Mouse (Mus musculus): ENCODE measurements around the gene Vmp1. TPM values are rescaled to one million over a fixed set of nuclear protein-coding genes. Genes with fewer than 3 reads are reported as not detected.

Vmp1 gene
- total and polyA plus RNA-seq, 2 experiments from 2014 or later = 45.3 to 136 TPM

DNA sequence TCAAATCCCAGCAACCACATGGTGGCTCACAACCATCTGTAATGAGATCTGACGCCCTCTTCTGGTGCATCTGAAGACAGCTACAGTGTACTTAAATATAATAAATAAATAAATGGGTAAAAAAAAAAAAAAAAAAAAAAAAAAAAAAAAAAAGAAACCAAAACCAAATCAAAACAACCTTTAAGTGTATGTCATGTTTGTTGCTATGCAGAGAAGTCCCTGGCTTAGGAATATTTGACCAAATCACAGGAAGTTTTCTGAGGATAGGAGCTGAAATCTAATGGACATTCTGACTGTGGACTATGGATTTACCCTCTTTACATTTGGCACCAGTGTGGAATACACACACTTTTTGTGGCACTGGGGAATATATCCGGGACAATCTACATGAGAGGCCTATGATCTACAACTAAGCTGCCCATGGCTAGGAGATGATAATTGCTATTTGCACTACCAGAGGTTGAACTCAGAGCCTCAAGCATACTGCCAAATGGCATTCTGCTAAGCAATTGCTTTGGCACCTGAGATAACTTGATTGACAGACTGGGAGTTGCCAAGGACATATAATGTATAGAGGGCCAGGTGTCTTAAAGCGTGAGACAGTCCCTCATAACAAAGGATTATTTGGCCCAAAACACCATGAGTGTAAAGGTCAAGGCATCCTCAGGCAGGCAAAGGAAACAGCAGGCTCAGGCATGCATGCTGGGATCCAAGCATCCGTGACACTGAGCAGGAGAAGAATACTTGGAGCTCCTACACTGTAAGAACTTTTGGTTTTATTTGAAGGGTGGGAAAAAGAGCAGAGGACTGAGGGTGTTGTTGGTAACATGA is 84.0 kb downstream of the Vmp1 start:
- no peak overlapping the region for H3K4me2 ChIP-seq (ENCODE audit: low read depth, low read length, poor library complexity, severe bottlenecking)
- no peaks in the 10 kb centered on the region for H3K9me3 ChIP-seq (ENCODE audit: low read length)
- WGBS = 73% methylated on average over 4 of the region's 4 CpGs
- no peak overlapping the region for H3K27ac ChIP-seq (ENCODE audit: low read depth, low read length)
- TF ChIP-seq CTCF (IDR thresholded peaks at IDR 0.05) = no peak
- H3K27me3 ChIP-seq (ENCODE audit: insufficient read depth, low read length) = no peaks in the 10 kb centered on the region
- H3K9ac ChIP-seq (replicated peaks; ENCODE audit: low read length, poor library complexity, severe bottlenecking) = no peak overlapping the region
- ATAC-seq (ENCODE audit: low FRiP score) (no peak), DNase-seq (ENCODE audit: low spot score) (no peak)
- no peak overlapping the region for H3K4me3 ChIP-seq (ENCODE audit: low read depth, low read length)
- no peaks in the 10 kb centered on the region; the same call in 1 of the 2 replicates for H3K36me3 ChIP-seq (ENCODE audit: insufficient read depth, low read length)
- H3K4me1 ChIP-seq (ENCODE audit: insufficient read depth, low read length) = no peaks in the 10 kb centered on the region

DNA sequence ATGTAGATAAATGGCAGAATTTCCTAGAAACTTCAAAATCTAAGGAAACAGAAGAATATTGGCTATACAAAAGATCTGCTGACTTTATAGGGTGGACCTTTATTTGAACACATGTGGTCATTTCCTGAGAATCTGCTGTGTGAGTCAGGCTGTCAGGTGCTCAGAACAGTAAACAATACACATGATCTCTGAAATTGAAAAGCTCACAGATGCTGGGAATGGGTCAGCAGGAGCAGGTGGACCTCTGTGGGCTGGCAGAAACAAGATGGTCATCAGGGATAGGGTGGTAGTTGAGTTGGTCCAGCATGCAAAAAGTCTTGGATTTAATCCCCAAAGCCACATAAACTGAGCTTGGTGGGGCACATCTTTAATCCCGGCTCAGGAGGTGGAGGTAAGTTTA is 85.1 kb downstream of the Vmp1 start:
- WGBS = 70% methylated on average over 1 of the region's 1 CpGs
- H3K27ac ChIP-seq (ENCODE audit: low read depth, low read length) = no peak overlapping the region

DNA sequence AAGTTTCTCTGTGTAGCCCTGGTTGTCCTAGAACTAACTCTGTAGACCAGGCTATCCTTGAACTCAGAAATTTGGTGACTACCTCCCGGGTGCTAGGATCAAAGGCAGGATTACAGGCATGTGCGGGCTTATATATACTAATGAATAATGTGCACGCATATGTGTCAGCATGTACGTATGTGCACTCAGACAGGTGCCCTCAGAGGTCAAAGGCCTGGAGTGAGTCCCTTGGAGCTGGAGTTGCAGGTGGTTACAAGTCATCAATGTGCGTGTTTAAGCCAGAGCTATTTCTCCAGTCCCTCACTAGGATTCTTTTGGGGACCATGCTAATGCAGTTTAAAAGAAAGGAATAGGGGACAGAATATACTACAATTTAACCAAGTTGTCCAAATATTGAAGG is 85.5 kb downstream of the Vmp1 start:
- no peak overlapping the region for H3K27ac ChIP-seq (ENCODE audit: low read depth, low read length)
- ATAC-seq (ENCODE audit: low FRiP score) = no peak
- no peaks in the 10 kb centered on the region for H3K4me1 ChIP-seq (ENCODE audit: insufficient read depth, low read length)
- no peak overlapping the region for H3K4me2 ChIP-seq (ENCODE audit: low read depth, low read length, poor library complexity, severe bottlenecking)
- H3K36me3 ChIP-seq (ENCODE audit: insufficient read depth, low read length) = no peaks in the 10 kb centered on the region; the same call in 1 of the 2 replicates
- no peak for DNase-seq (ENCODE audit: low spot score)
- WGBS = 90% methylated on average over 5 of the region's 5 CpGs
- no peak overlapping the region for H3K9ac ChIP-seq (replicated peaks; ENCODE audit: low read length, poor library complexity, severe bottlenecking)
- no peaks in the 10 kb centered on the region for H3K9me3 ChIP-seq (ENCODE audit: low read length)
- no peaks in the 10 kb centered on the region for H3K27me3 ChIP-seq (ENCODE audit: insufficient read depth, low read length)
- no peak overlapping the region for H3K4me3 ChIP-seq (ENCODE audit: low read depth, low read length)
- no peak for TF ChIP-seq CTCF (IDR thresholded peaks at IDR 0.05)

More for the DNA sequence above, 85.1 kb downstream of the Vmp1 start:
- Histone ChIP-seq H3K9ac (replicated peaks; ENCODE audit: low read length, poor library complexity, severe bottlenecking) (no peak overlapping the region), H3K9me3 (ENCODE audit: low read length) (no peaks in the 10 kb centered on the region), H3K36me3 (ENCODE audit: insufficient read depth, low read length) (no peaks in the 10 kb centered on the region; the same call in 1 of the 2 replicates), H3K27me3 (ENCODE audit: insufficient read depth, low read length) (no peaks in the 10 kb centered on the region), H3K4me3 (ENCODE audit: low read depth, low read length) (no peak overlapping the region), H3K4me1 (ENCODE audit: insufficient read depth, low read length) (no peaks in the 10 kb centered on the region), H3K4me2 (ENCODE audit: low read depth, low read length, poor library complexity, severe bottlenecking) (no peak overlapping the region)
- no peak for TF ChIP-seq CTCF (IDR thresholded peaks at IDR 0.05)
- DNase-seq (ENCODE audit: low spot score) = no peak
- ATAC-seq (ENCODE audit: low FRiP score) = no peak

- Histone ChIP-seq H3K4me3 (ENCODE audit: low read depth, low read length) (no peak overlapping the region), H3K27me3 (ENCODE audit: insufficient read depth, low read length) (no peaks in the 10 kb centered on the region), H3K4me1 (ENCODE audit: insufficient read depth, low read length) (no peaks in the 10 kb centered on the region), H3K27ac (ENCODE audit: low read depth, low read length) (no peak overlapping the region), H3K9me3 (ENCODE audit: low read length) (no peaks in the 10 kb centered on the region), H3K4me2 (ENCODE audit: low read depth, low read length, poor library complexity, severe bottlenecking) (no peak overlapping the region), H3K36me3 (ENCODE audit: insufficient read depth, low read length) (no peaks in the 10 kb centered on the region), H3K9ac (replicated peaks; ENCODE audit: low read length, poor library complexity, severe bottlenecking) (no peak overlapping the region)
- no peak for ATAC-seq (ENCODE audit: low FRiP score)
- no peak for DNase-seq (ENCODE audit: low spot score)
- TF ChIP-seq CTCF (IDR thresholded peaks at IDR 0.05) = no peak
- WGBS = 93% methylated on average over 3 of the region's 3 CpGs
These were observed 86.7 kb downstream of the Vmp1 start for GRCm38 (mm10) chr11:86596976-86597375.

- ATAC-seq (ENCODE audit: low FRiP score) = no peak
- H3K9me3 ChIP-seq (ENCODE audit: low read length) = no peaks in the 10 kb centered on the region
- peak; percentile 42 for DNase-seq (ENCODE audit: low spot score)
- TF ChIP-seq CTCF (IDR thresholded peaks at IDR 0.05) = no peak
- H3K4me1 ChIP-seq (ENCODE audit: insufficient read depth, low read length) = no peaks in the 10 kb centered on the region
- H3K36me3 ChIP-seq (ENCODE audit: insufficient read depth, low read length) = no peaks in the 10 kb centered on the region
- H3K27me3 ChIP-seq (ENCODE audit: insufficient read depth, low read length) = no peaks in the 10 kb centered on the region
- H3K4me3 ChIP-seq (ENCODE audit: low read depth, low read length) = no peak overlapping the region
- no peak overlapping the region for H3K27ac ChIP-seq (ENCODE audit: low read depth, low read length)
- 90% methylated on average over 7 of the region's 7 CpGs for WGBS
- no peak overlapping the region for H3K4me2 ChIP-seq (ENCODE audit: low read depth, low read length, poor library complexity, severe bottlenecking)
- no peak overlapping the region for H3K9ac ChIP-seq (replicated peaks; ENCODE audit: low read length, poor library complexity, severe bottlenecking)
These were observed 87.3 kb downstream of the Vmp1 start for GRCm38 (mm10) chr11:86596187-86596960.

DNA sequence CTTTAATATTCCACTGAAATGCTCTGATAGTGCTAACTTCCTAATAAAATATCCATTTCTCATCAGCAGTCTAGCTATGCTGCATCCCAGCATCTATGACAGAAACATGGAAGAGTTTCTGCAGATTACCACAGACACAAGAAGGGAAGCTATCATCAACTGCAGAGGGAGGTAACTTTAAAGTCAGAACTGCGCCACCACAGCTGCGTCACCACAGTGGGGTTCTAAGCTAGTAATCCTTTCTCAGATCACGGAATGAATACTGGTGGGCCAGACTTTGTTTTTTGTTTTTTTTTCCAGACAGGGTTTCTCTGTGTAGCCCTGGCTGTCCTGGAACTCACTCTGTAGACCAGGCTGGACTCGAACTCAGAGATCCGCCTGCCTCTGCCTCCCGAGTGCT is 88.3 kb downstream of the Vmp1 start:
- H3K27ac ChIP-seq (ENCODE audit: low read depth, low read length) = no peak overlapping the region
- no peaks in the 10 kb centered on the region for H3K36me3 ChIP-seq (ENCODE audit: insufficient read depth, low read length)
- DNase-seq (ENCODE audit: low spot score) (no peak), ATAC-seq (ENCODE audit: low FRiP score) (no peak)
- no peak overlapping the region for H3K4me2 ChIP-seq (ENCODE audit: low read depth, low read length, poor library complexity, severe bottlenecking)
- TF ChIP-seq CTCF (IDR thresholded peaks at IDR 0.05) = no peak
- H3K4me1 ChIP-seq (ENCODE audit: insufficient read depth, low read length) = no peaks in the 10 kb centered on the region
- no peaks in the 10 kb centered on the region for H3K27me3 ChIP-seq (ENCODE audit: insufficient read depth, low read length)
- no peaks in the 10 kb centered on the region for H3K9me3 ChIP-seq (ENCODE audit: low read length)
- H3K9ac ChIP-seq (replicated peaks; ENCODE audit: low read length, poor library complexity, severe bottlenecking) = no peak overlapping the region
- no peak overlapping the region for H3K4me3 ChIP-seq (ENCODE audit: low read depth, low read length)
- WGBS = 88% methylated on average over 6 of the region's 6 CpGs

All from midbrain, postnatal 0 days (tissue).